Mouse (Mus musculus): Measurements from ENCODE around the gene Npvf.

GRCm38 (mm10) chr6:50658018-50658417 lies 3.8 kb upstream of the Npvf start:
- no peak for TF ChIP-seq CTCF (IDR thresholded peaks at IDR 0.05; ENCODE audit: control insufficient read depth, insufficient read depth, low read length)
- TF ChIP-seq POLR2A (IDR thresholded peaks at IDR 0.05; ENCODE audit: borderline replicate concordance, control insufficient read depth, low read depth, low read length), result no peak

Data from bone marrow, adult 2 months (tissue).